Mouse (Mus musculus) Patski (cell line): ENCODE measurements at regions not wholly inside any gene's neighbourhood (a gene's known extent, or its start where the extent isn't known, plus 50 kb on each side); places are given as distances from the start of the nearest gene placed in this dataset.

Experiments used
- ATAC-seq: fragments of 100-300 bp; one replicate; pipeline ENCODE4 v1.8.0; 2021
- CTCF ChIA-PET: fragments of 350-600 bp; sonication (Branson Sonifier 250); formaldehyde crosslinking; loops from one replicate; lab custom pipeline; 2022; ENCODE audit warnings: inconsistent platforms; lab: Charles Lee
- POLR2A ChIA-PET: fragments of 350-600 bp; sonication (Branson Sonifier 250); formaldehyde crosslinking; loops from one replicate; lab custom pipeline; 2022; ENCODE audit warnings: antibody characterized with exemption, inconsistent platforms; lab: Charles Lee
- DNase-seq: peaks from one replicate; pipeline ENCODE4 v3.0.0-alpha.2; 2011; ENCODE audit warnings: low read depth, low spot score
- H3K27me3 ChIP-seq: fragments of 371-371 bp; one replicate; pipeline ENCODE4 v1.5.1; 2021
- CTCF ChIP-seq: fragments of 100-300 bp; IDR thresholded peaks from one replicate; pipeline ENCODE4 v1.5.1; 2021
- in situ Hi-C: fragments of 300-500 bp; cut with MboI; formaldehyde crosslinking; loops from 3 replicates; pipeline ENCODE4 v1.11.1; 2018; ENCODE audit warnings: low pct_unique_long_range_greater_than_20kb, mixed read lengths

- in situ Hi-C loops: no loop called here
Observed at GRCm38 (mm10) chr7:125112820-125113273, 331.6 kb upstream of the Kdm8 start.

DNA sequence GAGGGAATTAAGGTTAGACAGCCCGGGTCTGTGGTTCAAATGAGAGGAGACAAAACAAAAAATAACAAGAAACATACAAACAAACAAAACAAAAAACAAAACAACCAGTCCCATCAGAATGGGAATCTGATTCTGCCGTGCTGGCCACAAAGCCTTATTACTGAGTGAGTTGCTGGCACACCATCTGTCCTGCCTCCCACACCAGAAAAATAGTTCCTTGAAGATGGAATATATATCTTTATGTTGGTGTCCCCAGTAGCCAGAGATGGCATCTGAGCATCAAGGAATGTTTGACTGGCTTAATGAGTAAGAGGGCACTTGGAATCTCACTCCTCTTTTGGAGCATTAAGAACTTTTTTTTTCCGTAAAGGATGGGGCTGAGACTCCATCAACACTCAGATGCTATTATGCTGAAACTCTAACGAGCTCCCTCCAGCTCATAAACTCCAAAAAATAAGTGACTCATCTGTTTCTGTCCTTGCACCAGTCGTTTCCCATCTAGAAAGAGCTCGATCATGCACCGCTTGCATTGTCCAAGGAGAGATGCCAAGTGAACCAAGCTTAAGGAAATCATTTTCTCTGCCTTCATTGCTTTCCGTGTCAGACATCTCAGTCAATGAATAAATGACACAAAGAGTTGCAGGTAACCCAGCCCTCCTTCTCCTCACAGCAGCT, 329.0 kb upstream of the Kdm8 start:
- DNase-seq: no peak
- ChIA-PET CTCF (no interaction called here), POLR2A (no interaction called here)
- no peaks in the 10 kb centered on the region for H3K27me3 ChIP-seq
- in situ Hi-C loops: no loop called here
- no peak for TF ChIP-seq CTCF
- no peak for ATAC-seq

More at GRCm38 (mm10) chr7:125112820-125113273, 331.6 kb upstream of the Kdm8 start:
- ChIA-PET CTCF (no interaction called here), POLR2A (no interaction called here)
- ATAC-seq (no peak), DNase-seq (no peak)
- no peak for TF ChIP-seq CTCF
- no peaks in the 10 kb centered on the region for H3K27me3 ChIP-seq

DNA sequence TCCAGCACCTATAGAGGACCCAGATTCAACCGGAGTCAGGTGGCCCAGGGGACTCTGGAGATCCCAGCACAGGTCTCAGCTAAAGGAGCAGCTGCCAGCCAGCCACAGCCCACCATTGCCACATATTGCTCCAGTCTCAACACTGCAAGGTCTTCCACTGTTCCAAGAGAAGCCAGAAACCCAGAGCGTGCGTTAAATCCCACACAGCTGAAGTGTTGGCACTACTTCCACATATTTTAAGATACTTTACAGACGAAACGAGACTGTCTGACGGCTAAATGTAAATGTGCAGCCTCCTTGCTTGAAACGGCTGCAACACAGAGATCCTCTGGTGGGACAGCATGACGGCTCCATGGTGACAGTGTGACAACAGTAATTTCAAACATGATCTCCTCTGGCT, 327.3 kb upstream of the Kdm8 start:
- in situ Hi-C loops: no loop called here
- ATAC-seq (no peak), DNase-seq (no peak)
- ChIA-PET POLR2A (no interaction called here), CTCF (no interaction called here)
- no peak for TF ChIP-seq CTCF
- H3K27me3 ChIP-seq: no peaks in the 10 kb centered on the region

DNA sequence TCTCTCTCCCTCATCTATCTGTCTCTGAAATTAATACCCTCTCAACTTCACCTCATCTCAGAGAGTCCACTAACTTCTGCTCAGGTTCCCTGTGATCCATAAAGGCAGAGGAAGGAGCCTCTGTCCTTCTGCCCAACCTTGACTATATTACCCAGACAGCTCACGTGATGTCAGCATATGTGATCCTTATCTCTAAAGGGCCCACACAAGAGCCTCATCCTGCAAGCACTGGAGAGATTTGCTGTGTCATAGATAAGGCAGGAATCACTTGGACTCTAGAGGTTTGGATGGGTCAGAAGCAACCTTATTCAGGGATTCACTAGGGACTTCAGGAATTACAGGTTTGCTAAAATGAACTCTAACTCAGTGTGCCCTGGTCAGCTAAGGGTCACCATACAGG, 315.3 kb upstream of the Kdm8 start:
- no peaks in the 10 kb centered on the region for H3K27me3 ChIP-seq
- ChIA-PET POLR2A (no interaction called here), CTCF (no interaction called here)
- ATAC-seq (no peak), DNase-seq (no peak)
- no peak for TF ChIP-seq CTCF
- in situ Hi-C loops: no loop called here

DNA sequence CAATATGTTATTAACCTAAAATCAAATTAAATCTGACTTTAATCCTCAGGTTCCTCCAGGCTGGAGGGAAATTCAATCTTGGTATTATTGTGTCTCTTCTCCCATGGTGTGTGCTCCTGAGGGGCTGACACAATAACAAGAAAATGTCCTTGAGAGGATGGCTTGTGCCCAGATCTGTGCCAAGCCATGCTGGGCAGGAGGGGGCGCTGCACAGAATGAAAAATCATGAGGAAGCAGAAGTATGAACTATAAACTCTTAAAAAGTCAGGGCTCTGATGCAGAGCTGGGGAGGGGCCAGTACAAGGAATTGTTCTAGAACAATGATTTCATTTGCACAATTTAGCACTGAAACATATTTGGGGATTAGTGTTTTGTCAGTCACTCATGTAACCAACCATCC, 312.5 kb upstream of the Kdm8 start:
- ChIA-PET POLR2A (no interaction called here), CTCF (no interaction called here)
- no peaks in the 10 kb centered on the region for H3K27me3 ChIP-seq
- no peak for TF ChIP-seq CTCF
- in situ Hi-C loops: no loop called here
- ATAC-seq: no peak
- DNase-seq: no peak

DNA sequence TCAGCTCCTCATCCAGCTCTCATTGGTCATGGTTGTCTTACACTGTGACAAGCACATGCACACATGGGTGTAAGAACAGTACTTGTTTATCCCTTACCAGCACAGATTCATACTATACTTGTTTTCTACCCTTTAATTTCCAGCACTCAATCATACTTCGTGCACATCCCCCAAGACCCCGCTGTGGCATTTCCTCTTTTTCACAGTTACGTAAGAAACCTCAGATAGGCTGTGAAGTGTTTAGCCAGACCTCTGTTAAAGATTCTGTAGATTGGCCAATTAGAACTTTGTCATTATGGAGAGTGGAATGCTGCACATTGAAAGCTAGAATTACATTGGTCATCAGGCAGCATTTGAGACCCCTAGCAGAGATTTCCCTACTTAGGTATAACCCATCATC, 305.9 kb upstream of the Kdm8 start:
- in situ Hi-C loops: no loop called here
- no peak for TF ChIP-seq CTCF
- POLR2A ChIA-PET: no interaction called here
- no peak for DNase-seq
- CTCF ChIA-PET: no interaction called here
- no peaks in the 10 kb centered on the region for H3K27me3 ChIP-seq
- no peak for ATAC-seq

GRCm38 (mm10) chr7:125139196-125139595, 305.3 kb upstream of the Kdm8 start:
- CTCF ChIA-PET: no interaction called here
- TF ChIP-seq CTCF: no peak
- in situ Hi-C loops: no loop called here

GRCm38 (mm10) chr7:125140854-125141253, 303.6 kb upstream of the Kdm8 start:
- ATAC-seq: no peak
- H3K27me3 ChIP-seq: no peaks in the 10 kb centered on the region
- no peak for TF ChIP-seq CTCF
- no peak for DNase-seq
- in situ Hi-C loops: no loop called here
- POLR2A ChIA-PET: no interaction called here
- CTCF ChIA-PET: no interaction called here

More at GRCm38 (mm10) chr7:125139196-125139595, 305.3 kb upstream of the Kdm8 start:
- no peak for ATAC-seq
- H3K27me3 ChIP-seq: no peaks in the 10 kb centered on the region
- POLR2A ChIA-PET: no interaction called here
- no peak for DNase-seq

DNA sequence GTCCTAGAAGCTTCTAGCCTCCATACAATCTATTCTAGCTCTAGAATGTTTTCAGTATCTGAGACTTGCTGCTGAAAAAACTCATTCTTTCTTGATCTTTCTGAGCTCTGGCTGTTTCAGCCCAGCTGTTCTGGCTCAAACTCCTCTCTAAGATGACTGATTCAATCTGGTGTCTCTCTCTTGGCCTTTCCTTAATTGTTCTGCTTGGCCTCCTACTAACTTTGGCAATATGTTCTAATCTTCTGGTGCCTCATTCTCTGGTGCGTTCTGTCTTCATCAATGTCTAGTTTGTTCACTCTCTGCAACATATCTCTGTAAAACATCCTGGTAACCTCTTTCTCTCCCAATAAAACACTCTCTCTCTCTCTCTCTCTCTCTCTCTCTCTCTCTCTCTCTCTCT, 302.6 kb upstream of the Kdm8 start:
- CTCF ChIA-PET: no interaction called here
- no peak for ATAC-seq

GRCm38 (mm10) chr7:125146025-125146424, 298.5 kb upstream of the Kdm8 start:
- POLR2A ChIA-PET: no interaction called here
- in situ Hi-C loops: no loop called here
- TF ChIP-seq CTCF: no peak
- CTCF ChIA-PET: no interaction called here
- no peak for ATAC-seq
- H3K27me3 ChIP-seq: no peaks in the 10 kb centered on the region
- no peak for DNase-seq

More for the DNA sequence above, 302.6 kb upstream of the Kdm8 start:
- DNase-seq: no peak
- H3K27me3 ChIP-seq: no peaks in the 10 kb centered on the region
- in situ Hi-C loops: no loop called here
- POLR2A ChIA-PET: no interaction called here
- TF ChIP-seq CTCF: no peak

DNA sequence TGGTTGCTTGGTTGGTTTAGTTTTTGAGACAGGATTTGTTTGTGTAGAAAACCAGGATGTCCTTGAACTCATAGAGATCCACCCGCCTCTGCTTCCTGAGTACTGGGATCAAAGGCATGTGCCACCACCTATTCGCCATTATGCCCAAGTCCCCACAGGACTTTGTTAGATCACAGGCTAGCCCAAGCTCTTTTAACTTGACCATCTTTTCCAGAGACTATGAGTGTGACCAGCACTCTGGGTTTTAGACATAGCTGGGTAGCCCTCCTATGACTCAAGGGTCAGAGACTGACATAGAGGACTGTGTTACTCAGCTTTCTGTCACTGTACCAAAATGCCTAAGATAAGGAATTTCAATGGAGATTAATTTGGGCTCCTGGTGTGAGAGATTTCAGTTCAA, 295.3 kb upstream of the Kdm8 start:
- ChIA-PET POLR2A (no interaction called here), CTCF (no interaction called here)
- no peak for ATAC-seq
- in situ Hi-C loops: no loop called here
- no peak for DNase-seq
- TF ChIP-seq CTCF: no peak
- no peaks in the 10 kb centered on the region for H3K27me3 ChIP-seq

DNA sequence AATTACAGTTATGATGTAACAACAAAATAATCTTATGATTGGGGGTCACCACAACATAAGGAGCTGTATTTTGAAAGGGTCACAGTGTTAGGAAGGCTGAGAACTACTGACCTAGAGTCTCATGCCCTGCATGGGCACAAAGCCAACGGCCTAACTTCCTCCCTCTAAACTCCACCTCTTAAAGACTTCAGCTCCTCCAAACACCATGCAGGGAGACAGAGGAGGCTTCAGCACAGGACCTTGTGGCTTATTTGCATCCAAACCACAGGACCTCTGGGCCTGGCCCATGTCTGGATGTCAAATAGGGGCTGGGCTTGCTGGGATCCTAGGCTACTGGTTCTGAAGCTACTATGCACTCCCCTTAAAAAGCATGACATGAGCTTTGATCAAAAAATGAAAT, 294.7 kb upstream of the Kdm8 start:
- no peak for DNase-seq
- ChIA-PET POLR2A (no interaction called here), CTCF (no interaction called here)
- H3K27me3 ChIP-seq: no peaks in the 10 kb centered on the region
- ATAC-seq: no peak
- in situ Hi-C loops: no loop called here
- TF ChIP-seq CTCF: no peak
